Mouse (Mus musculus): ENCODE measurements at regions not wholly inside any gene's neighbourhood (a gene's known extent, or its start where the extent isn't known, plus 50 kb on each side); places are given as distances from the start of the nearest gene placed in this dataset.

GRCm38 (mm10) chr14:76816666-76817065, 219.9 kb upstream of the Ccdc122 start:
- TF ChIP-seq EP300 (IDR thresholded peaks at IDR 0.05), result no peak
- peak; percentile 43 for TF ChIP-seq CTCF (IDR thresholded peaks at IDR 0.05)
